Mouse (Mus musculus) lung, postnatal 4 days (tissue): ENCODE data around the gene Cd101.

ENCODE experiments used
- DNase-seq, 2 experiments: peaks; one replicate each; pipeline ENCODE4 v3.0.0; 2021

The Cd101 gene

DNA sequence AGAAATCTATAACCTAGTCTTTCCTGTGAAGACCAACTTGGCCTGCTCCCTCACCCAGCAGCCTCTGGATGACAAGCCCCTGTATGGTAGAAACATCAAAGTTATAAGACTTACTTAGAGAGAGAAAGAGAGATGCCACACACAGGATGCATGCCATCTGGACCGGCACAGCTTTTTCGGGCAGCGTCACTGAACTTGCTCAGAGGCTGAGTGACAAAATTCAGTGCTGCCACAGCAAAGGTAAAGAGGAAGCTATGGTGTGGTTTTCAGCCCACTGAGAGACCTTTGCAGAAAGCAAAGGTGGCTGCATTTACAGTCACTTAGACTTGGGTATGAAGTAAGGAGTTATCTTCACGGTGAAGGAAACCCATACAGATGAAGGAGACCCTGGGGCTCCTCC, at the start of gene Cd101:
TSS of gene Cd101 (minus strand) at position 218 of the 400 bp plus-strand sequence.
- peak in 1 of 2 experiments; percentile 28 for DNase-seq

DNA sequence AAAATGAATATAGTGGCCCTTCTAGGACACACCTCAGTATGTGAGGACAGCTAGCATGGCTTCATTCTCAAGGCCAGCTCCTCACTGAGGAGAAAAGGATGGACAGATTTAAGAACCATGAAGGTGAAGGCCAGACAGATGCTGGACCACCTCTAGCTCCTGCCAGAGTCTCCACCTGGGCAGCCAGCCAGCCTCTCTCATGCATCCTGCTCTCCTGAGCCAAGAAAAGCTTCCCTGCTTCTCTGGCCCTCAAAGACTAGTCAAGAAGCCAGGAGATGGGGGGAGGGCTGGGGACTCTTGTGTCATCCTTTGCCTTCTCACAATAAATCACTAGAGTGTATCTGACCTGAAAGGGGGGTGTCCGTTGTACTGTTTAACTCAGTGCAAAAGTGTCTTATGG, 49.0 kb upstream of the Cd101 start:
- DNase-seq, result peak in 1 of 2 experiments; percentile 59

DNA sequence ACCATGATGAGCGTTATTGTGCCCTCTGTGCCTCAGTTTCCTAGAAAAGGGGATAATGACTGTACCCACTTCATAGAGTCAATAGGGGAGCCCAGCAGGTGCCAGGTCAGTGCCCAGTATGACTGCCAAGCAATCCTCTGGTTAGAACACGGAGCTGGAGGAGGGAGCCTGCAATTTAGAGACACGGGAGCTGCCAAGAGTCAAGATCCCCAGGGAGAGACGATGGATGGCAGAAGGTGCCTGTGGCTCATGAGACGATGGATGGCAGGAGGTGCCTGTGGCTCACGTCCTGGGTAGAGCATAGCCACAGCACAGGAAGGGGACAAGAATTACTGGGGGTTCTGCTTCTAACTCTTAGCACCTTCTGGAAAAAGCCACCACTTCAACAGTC, 48.3 kb upstream of the Cd101 start:
- DNase-seq, result no peak

DNA sequence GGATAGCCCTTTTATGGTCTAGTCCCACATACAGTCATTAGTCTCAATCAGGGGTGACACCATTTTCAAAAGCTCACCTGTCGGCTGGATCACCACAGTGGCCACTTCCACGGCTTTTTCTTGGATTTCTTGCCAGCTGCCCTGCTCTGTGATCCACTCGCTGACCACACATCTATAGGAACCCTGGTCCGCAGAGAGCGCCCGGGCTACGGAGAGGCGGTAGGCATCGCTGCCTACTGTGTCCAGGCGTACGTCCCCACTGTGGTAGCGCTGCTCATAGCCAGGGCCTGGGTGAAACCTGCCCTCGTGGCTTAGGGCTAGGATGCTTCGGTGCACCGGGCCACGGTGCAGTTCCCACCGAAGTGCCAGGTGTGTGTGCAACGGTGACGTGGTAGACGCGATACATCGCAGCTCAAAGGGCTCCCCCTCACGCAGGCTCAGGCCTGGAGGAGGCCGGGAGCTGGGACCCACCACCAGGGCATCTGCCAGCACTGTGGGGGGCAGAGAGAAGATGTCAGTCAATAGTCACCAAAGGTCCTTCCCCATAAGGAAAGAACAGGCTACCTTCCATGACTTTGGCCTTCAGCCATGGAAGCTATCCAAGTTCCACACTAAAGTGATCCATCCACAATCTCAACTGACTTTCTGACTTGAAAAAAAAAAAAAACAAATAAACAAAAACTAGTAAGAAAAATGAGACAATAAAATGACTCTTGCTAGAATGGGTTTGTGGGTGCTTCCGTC, 47.8 kb upstream of the Cd101 start:
- DNase-seq, result no peak

DNA sequence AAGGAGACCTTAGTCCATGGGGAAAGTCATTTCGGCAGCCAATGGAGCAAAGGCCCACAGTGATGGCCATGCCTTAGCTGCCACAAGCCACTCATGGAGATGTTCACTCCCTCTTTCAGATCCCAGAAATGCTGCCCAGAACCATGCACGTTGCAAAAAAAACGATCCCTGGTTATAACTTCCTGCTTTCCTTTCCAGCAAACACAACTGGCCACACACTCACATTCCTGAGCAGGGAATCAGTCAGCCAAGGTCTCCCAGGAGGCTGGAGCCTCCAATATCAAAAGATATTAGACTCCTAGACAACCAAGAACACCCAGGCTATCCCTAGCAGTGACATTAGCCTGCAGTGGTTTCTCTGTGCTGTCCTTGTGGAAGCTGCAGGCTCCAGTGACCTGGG, 46.5 kb upstream of the Cd101 start:
- no peak for DNase-seq

DNA sequence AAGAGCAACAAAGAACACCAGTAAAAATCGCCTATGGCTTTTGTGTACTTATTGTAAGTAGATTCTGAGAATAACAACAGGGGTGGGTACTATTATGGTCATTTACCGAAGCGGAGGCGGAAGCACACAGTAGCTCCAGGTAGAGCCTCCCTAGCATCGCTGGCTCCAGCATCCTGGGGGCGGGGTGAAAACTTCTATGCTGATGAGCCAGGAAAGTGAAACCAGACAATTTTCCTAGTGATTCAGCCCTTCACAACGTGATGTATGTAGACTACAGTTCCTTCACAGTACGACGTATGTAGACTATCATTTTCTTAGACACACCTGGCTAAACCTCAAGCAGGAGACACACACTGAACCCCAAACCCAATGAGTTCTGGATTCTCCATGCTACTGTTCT, 44.0 kb upstream of the Cd101 start:
- DNase-seq, result no peak

DNA sequence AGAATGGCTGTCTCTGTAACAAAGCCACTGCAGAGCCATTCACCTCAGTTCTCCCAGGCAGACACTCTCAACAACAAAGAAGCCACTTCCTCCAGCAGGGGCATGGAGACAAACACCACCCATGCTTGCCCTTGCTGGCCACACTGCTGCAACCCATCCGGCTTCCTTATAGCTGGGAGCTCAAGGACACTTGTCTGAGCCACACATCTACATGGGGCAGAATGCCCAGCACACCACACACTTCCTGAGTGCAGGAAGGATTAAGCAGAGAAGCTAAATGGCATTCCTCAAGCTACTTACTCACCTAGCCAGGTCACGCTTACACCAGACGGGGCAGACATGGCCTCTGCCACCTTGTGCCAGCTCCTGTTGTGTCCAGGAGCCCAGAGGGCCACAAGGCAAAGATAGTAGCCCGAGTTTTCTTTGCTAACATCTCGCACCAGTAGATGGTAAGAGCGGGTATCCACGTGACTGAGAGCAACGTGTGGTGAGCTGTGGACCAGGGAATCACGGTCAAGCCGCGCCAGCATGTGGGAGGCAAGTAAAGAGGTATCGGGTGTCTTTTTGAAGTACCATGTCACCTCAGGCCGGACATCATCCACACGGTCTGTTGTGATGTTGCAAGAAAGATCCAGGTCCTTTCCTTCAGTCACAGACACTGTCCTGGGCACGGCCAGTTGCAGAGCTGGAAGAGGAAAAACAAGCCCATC, 43.3 kb upstream of the Cd101 start:
- peak; percentile 59 to 85 for DNase-seq

DNA sequence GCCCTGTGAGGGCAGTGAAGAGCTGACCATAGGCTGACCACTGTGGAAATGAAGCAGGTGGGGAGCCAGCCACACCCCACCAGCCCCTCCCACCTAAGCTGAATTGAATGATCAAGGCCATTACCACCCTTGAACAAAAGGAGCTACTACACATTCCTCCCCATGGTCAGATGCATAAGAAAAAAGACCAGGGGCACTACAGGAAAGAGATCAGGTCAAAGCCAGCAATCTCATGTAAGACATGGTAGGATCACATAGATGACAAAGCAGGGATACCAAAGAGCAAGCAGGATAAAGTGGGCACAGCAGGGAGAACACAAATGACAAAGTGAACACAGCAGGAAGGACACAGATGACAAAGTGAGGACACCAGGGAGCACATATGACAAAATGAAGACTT, 42.2 kb upstream of the Cd101 start:
- DNase-seq, result no peak

DNA sequence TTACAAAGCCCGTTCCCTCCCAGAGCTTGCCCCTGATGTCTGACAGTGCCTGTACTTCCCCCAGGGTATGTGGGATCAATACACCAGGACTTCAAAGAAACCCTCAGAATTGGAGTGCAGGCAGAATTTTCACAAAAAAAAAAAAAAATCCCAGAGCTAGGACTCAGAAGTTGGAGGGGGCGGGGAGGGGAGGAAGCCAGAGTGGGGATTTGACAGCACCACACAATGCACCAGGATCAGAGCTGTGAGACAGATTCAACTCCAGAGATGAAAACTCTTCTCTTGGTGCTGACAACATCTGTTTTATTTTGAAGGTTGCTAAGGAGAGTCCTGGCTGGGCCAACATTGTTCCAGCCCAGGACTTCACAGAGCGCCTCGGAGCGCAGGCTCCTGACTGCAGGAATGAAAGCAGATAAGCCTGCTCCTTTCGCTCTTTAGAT, 41.5 kb upstream of the Cd101 start:
- DNase-seq, result peak; percentile 30 to 56

DNA sequence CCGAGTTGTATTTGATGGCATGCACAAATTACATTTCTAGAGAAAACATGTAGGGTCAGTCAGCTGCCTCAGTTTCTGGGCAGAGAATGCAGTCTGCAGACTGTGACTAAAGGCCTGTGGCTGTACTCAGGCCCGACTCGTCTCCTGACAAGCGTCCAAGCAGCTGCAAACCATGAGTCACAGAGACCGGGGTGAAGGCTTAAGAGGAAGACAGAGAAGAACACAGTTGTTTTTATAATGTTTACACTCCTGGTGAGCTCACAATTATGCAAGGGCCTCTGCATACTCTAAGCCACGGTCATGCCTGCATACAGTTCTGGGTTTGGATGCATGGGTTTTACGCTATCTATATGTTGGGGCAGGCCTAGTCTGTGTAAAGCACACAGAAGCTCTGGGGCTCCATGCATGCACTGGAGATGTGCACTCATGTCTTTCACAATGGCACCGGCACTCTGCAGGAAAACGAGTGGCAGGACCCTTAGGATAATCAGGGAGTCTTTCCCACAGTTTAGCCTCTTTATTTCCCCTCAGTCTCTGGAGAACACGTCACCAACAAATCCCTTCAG, 41.0 kb upstream of the Cd101 start:
- peak; percentile 65 to 81 for DNase-seq

DNA sequence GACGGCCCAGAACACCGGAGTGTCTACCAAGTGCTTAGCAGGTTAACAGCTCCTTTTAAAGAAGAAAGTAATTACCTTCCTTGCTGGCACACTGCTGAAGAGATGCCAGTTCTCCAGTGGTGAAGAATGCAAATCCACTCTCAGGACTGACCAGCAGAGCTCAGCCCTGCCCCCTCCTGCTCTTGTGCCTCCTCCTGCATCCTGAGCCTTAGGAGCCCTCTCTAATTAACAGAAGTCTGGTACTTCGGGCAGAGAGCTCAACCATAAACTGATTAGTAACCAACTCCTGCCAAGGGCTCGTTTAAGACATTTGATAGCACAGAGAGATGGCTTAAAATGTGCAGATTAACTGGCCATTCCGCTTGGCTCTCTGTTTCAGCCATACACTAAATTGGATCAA, 39.3 kb upstream of the Cd101 start:
- DNase-seq, result peak in 1 of 2 experiments; percentile 46

DNA sequence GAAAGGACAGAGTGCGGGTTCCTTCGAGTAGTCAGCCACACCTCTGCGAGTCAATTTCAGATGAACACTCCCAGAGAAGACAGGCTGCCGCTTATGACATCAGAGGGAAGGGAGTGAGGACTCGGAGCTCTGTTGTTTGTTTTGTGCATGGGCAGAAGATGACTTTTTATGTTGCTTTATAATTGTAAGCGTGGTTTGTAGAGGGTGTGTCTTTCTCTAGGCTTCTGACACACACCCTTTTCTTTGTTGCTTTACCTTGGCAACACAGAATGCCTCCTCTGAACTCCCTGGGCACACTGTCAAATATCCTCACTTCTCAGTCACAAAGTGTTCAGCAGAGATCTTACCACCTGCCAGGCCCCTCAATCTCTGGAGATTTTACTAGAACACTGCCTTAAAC, 36.8 kb upstream of the Cd101 start:
- DNase-seq, result no peak

DNA sequence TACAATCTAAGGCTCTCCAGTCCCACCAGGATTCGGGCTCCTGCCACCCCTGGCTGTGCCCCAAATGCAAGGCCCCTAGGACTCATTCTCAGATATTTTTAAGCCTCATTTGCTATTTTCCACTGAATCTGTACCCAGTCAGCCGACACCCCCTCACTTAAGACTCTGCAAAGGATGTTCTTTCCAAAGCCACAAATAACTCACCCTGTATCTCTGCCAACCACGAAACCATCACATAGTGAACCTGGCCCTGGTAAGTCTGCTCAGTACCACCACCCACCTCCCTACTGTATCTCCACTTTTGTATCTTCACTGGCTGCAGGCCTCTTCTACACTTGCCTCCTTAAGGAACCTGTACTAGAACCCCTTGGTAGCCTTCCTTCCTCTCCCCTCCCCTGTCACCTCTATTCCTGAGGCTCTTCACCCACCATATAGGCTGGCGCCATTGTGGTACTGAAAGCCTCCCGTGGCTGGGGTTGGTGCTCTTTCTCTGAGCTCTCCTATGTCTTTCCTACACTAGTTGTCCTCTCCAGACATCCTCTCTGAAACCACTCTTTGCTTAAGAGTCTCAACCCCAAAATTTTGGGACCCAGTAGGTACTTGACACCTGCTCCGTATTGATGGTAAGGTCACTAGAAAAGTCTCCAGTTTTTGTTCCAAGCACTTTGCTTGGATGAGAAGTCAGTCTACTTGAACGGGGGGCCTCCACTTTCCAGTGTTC, 32.7 kb upstream of the Cd101 start:
- no peak for DNase-seq

DNA sequence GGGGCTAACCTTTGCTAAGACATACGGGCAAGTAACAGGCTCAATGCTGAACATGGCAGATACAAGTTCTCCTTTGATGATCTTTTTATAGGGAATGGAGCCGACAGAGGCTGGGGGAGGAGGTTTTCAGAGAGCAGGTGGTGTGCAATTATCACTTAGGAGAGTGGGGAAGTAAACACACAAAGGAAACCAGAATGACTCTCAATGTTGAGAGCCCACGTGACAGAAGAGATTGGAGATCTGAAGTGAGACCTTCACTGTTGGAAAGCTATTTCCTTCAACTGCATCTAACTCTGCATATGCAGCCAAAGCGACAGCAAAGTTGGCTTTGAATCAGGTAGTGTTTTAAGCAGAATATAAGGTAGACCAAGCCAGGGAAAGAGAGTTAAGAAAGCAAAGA, 29.9 kb upstream of the Cd101 start:
- peak in 1 of 2 experiments; percentile 16 for DNase-seq

DNA sequence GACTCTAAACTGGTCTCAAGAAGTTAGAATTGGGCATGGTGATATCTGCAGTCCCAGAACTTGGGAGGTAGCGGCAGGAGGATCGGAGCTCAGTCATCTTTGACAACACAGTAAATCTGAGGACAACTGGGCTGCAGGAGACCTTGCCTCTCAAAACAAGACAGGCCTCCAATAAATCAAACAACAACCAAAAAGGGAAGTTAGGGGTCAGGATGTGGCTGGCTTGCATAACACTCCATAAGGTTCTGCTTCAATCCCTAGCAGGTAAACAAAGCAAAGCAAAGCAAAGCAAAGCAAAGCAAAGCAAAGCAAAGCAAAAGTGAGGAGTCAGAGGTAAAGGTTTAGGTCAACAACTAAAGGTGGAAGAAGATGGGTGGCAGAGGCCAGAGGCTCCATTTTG, 28.8 kb upstream of the Cd101 start:
- no peak for DNase-seq

DNA sequence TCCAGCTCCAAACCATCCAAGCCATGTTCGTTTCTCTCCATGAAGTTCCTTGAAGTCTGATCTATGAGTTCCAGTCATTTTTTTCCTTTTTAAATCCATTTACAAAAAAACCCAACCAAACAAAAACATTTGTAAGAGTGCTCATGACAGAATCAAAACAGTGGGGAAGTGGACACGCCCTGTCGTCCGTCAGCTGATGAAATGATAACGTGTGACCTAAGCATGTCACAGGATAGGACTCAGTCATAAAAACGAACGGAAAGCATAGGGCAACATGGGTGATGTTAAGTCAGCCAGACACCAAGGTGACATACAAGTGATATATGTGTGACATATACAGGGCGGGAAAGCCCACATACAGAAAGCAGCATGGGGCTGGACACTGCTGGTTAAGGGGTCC, 25.9 kb upstream of the Cd101 start:
- no peak for DNase-seq

DNA sequence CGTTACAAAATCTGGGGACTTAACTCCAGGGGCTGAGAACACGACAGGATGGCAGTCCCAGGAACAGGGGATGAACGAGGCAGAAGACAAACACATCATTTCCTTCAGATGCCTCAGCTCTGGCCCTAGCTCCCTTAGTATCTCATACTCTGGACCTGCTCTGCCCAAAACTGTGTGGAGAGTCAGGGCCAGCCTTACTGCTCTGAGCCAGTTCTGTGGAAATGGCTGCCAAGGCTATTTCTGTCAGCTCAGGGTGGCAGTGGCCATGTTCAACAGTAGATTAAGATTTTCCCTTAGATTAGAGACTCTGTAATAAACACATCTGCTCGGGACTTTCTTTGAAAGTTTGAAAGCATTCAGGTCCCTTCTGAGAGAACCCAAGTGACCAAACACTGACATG, 22.2 kb upstream of the Cd101 start:
- DNase-seq, result no peak

DNA sequence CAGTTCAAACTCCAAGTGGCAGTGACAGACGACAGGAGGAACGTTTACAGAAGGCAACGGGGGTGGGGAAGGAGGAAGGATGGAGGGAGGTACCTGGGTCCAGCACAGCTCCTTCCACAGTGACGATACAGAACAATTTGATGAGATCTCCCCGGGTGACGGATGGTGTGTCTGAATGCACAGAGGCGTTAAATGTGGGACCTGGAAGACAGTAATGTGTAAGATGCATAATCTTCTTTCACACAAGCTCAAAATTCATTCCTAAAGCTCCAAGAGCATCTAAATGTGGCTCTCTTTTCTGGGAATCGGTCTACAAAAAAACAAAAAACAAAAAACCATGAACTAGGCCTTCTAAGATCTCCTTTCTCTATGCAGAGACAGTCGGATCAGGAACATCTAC, 20.6 kb upstream of the Cd101 start:
- no peak for DNase-seq

DNA sequence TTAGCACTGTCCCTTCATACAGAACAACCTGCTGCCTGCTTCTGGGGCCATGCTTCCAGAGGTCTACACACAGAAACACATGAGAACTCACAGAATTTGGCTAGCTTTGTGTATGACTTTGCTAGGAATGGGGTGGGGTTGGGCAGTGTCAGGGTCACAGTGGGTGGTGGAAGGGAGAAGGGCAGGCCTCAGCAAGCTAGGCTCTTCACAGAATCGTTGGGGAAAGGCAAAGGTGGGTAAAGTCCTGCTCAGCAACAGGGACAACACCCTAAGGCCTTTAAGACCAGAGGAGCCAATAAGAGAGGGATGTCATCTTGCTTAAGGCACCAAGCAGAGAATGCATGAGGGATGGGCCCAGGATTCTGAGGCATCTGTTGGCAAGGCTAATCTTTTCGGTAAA, 19.4 kb upstream of the Cd101 start:
- DNase-seq, result no peak

DNA sequence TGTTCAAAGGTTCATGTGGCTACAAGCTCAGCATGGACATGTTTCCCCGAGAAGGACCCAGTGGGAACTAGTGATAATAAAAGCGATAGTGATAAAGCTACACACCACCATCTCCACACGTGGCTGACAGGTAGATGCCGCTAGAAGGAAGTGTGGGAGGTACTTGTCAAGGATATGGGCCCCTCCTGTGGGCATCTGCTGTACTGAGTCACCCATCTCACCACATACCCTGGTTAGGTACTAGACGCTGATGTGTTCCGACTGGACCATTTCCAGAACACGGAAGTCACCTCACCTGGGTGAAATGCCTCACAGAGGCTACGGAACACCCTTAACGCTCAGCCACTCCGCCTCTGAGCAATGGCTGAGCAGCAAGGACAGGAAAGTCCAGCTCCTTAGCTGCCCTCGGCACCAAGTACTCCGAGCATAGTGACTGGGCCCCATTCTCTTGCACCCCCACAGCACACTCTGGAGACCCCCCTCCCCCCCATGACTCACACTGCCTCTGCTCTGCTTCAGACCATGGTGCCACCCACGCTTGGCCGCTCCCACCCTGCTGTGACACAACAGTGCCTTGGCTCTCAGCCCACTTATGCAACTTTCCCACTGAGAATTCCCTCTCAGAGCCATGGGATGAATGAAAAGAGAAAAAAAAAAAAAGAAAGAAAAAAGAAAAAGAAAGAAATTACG, 18.4 kb upstream of the Cd101 start:
- DNase-seq, result peak; percentile 84 to 85

DNA sequence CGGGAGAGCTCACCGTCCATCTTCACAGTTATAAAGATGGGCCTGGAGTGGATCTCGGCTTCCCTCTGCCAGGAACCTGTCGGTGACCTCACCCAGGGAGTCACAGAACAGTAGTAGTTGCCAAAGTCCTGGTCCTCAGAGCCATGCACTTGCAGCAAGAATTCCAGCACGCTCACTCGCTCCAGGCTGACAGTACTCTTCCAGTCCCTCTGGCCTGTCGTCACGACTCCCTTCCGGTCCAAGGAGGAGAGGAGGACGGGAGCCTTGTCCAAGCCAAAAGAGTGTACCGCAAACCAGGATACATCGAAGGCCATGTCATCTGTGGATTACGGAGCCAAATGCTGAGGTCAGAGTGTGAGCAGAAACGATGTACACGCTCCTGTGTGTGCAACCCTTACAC, 16.1 kb upstream of the Cd101 start:
- DNase-seq, result no peak

DNA sequence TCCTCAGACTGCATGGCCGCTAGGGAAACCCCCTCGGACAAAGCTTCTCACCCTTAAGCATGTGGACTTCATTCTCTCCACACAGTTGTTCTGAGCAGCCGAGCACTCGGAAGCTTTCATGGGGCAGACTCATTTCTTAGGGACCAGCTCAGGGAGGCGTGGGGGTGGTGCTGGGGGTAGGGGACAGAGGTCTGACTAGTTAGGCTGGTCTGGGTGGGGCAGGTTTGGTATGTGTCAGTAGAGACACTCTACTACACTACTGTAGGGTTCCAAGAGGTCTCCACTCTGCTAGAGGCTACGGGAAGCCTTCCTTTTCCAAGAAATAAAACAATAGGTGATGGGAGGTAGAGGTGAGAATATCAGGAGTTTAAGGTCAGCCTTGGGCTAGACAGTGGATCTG, 15.3 kb upstream of the Cd101 start:
- DNase-seq, result no peak

DNA sequence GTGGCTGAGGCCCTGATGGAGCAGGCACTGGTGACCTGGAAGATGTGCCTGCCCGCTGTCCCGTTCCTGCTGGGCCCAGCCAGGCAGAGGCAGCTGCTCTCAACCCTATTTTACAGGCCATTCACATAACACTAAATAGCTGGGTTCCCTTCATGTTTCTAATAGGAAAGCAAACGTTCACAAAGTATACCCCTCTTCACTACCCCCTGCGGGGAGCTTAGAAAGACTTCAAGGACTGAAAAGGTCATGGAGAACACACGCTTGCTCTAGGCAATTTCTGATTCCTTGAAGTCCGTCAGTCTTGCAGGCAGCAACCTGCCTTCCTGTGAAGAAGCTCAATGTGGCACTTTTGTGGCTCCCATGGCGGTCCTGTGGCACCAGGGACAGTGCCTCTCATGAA, 12.6 kb upstream of the Cd101 start:
- no peak for DNase-seq
